Mouse (Mus musculus) embryonic fibroblast, embryonic 13.5 days (primary cell): ENCODE data around the gene Bgn.

ENCODE experiments used
- CTCF ChIP-seq: IDR thresholded peaks from 2 replicates; pipeline ENCODE4 v1.5.1; 2011; ENCODE audit warnings: mild to moderate bottlenecking, control low read depth, low read length, moderate library complexity, borderline replicate concordance; ENCODE audit not compliant: insufficient read depth
- POLR2A ChIP-seq: IDR thresholded peaks from 2 replicates; pipeline ENCODE4 v1.6.1; 2011; ENCODE audit warnings: low read depth, mild to moderate bottlenecking, control low read depth, low read length, moderate library complexity

DNA sequence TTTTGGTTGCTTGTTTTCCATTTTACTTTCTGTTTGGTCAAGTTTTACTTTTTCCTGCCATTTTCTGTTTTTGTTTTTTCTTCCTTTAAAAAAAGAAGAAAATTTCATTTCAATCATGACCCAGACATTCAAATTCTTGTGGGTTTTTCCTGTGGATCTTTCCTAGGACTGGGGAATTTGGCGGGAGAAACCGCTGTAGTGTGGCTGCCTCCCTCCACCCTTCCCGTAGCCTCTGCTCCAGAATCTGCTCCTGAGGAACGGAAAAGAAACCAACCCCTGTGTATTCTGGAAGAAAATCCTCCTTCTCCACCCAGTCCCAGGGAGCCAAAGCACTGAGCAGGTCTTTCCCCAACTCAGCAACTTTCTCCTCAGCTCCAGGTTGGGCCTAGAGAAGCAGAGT, 22.6 kb upstream of the Bgn start:
- TF ChIP-seq CTCF: no peak
- TF ChIP-seq POLR2A: no peak
